Mouse (Mus musculus) cerebellum, adult 2 months (tissue): ENCODE measurements around the gene Olfr389. TPM values are rescaled to one million over a fixed set of nuclear protein-coding genes. Genes with fewer than 3 reads are reported as not detected.

Source experiments
- DNase-seq, 2 experiments: peaks; one replicate each; pipeline ENCODE4 v3.0.0; 2021
- H3K27ac ChIP-seq: fragments of 200-500 bp; 2 replicates; pipeline ENCODE4 v1.5.1; 2012; ENCODE audit warnings: low read length, control low read depth, inconsistent platforms; ENCODE audit not compliant: insufficient read depth
- H3K27me3 ChIP-seq: fragments of 200-500 bp; 2 replicates; pipeline ENCODE4 v1.6.1; 2012; ENCODE audit warnings: inconsistent platforms, mild to moderate bottlenecking, low read length, moderate library complexity; ENCODE audit not compliant: control insufficient read depth, insufficient read depth
- H3K4me1 ChIP-seq: fragments of 200-500 bp; 2 replicates; pipeline ENCODE4 v1.6.1; 2011; ENCODE audit warnings: low read length; ENCODE audit not compliant: control insufficient read depth, insufficient read depth
- H3K4me3 ChIP-seq: fragments of 200-500 bp; replicated peaks from 2 replicates; pipeline ENCODE3; 2011; ENCODE audit warnings: mild to moderate bottlenecking, low read depth, low read length, control low read depth; ENCODE audit not compliant: insufficient read depth
- CTCF ChIP-seq: fragments of 200-500 bp; IDR thresholded peaks from 2 replicates; pipeline ENCODE4 v1.5.1; 2011; ENCODE audit warnings: low read depth, mild to moderate bottlenecking, control low read depth, low read length, moderate library complexity, borderline replicate concordance; ENCODE audit not compliant: insufficient read depth
- POLR2A ChIP-seq: fragments of 200-500 bp; IDR thresholded peaks from 2 replicates; pipeline ENCODE4 v1.6.1; 2011; ENCODE audit warnings: low read length, control low read depth, borderline replicate concordance; ENCODE audit not compliant: insufficient read depth
- WGBS: fragments of 180-500 bp; shearing (Covaris S2); methylation state at CpG from one replicate; pipeline ENCODE4 v1.1.7; 2018; 5-methylcytosine and 5-hydroxymethylcytosine counted together
- polyA plus RNA-seq: library from polyadenylated mRNA; depleted of rRNA; stranded (reverse); fragments of >200 nt; gene quantifications from 2 replicates; pipeline ENCODE4 v1.2.3, GENCODE M21; 2012; rRNA removed

The Olfr389 gene
- not detected in 2 replicates for polyA plus RNA-seq

GRCm38 (mm10) chr11:73780613-73781012 is at the start of gene Olfr389:
Gene Olfr389, minus strand, starts transcription at chr11:73780713.
- Histone ChIP-seq H3K27me3 (no peaks in the 10 kb centered on the region), H3K27ac (no peak within 1 kb of the TSS), H3K4me3 (no peak within 1 kb of the TSS), H3K4me1 (no peaks in the 10 kb centered on the region)
- no peak for TF ChIP-seq POLR2A
- TF ChIP-seq CTCF: no peak
- WGBS: 89% methylated on average over 1 of the region's 1 CpGs
- no peak for DNase-seq

DNA sequence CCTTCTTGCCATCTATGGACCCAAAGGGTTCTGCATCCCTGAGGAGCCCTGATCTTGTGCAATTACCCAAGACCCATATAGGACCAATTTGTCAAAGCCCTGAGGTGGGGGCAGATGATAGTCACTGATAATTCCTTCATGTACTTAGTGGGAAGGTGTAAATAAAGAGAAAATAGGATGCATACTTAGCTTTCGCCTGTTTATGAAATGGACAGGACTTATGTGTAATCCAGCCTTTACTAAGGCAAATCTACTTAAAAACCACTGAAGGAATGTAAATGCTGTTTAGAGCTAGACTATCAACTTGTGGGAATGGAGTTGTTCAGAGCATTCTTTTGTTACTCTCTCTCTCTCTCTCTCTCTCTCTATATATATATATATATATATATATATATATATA is 36.4 kb upstream of the Olfr389 start, which contains the start of gene Olfr392:
Gene Olfr392, minus strand, starts transcription at position 101 of the 400 bp plus-strand sequence.
- 100% methylated on average over 1 of the region's 1 CpGs for WGBS
- H3K27me3 ChIP-seq: no peaks in the 10 kb centered on the region
- TF ChIP-seq POLR2A (no peak), CTCF (no peak)
- no peak within 1 kb of the TSS for H3K27ac ChIP-seq
- H3K4me3 ChIP-seq: no peak within 1 kb of the TSS
- no peaks in the 10 kb centered on the region for H3K4me1 ChIP-seq
- no peak for DNase-seq

GRCm38 (mm10) chr11:73802952-73803351 is 22.4 kb upstream of the Olfr389 start, which contains the start of gene Olfr391-ps:
Gene Olfr391-ps, minus strand, starts transcription at chr11:73803052.
- no peak for TF ChIP-seq CTCF
- no peak for TF ChIP-seq POLR2A
- DNase-seq: no peak
- 6% methylated on average over 1 of the region's 1 CpGs for whole genome bisulfite sequencing
- H3K4me3 ChIP-seq: no peak within 1 kb of the TSS
- H3K4me1 ChIP-seq: no peaks in the 10 kb centered on the region
- no peaks in the 10 kb centered on the region for H3K27me3 ChIP-seq
- H3K27ac ChIP-seq: no peak within 1 kb of the TSS

- H3K27ac ChIP-seq: no peak within 1 kb of the TSS
- 71% methylated on average over 1 of the region's 1 CpGs for WGBS
Observed at GRCm38 (mm10) chr11:73782664-73783063, 2.2 kb upstream of the Olfr389 start, which contains the start of gene Olfr390. Gene Olfr390, plus strand, starts transcription at chr11:73782964.

DNA sequence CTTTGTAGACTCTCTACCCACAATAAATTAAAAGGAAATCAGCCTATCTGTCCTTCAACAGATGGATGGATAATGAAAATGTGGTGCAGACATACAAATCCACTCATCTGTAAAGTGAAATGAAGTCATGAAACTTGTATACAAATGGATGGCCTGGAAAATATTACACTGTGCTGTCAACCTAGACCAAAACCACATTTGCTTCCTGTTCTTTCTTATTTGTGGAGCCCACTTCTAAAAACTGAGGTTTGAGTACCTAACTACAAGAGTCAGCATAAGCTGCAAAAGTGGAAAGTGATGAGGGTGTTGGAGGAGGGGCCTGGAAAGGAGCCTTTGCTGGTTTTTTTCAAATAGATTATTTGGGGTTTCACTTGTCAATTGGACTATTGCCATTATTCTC is 21.4 kb downstream of the Olfr389 start:
- no peak for TF ChIP-seq POLR2A
- TF ChIP-seq CTCF: no peak
- Histone ChIP-seq H3K27ac (no peak overlapping the region), H3K4me1 (no peaks in the 10 kb centered on the region), H3K4me3 (no peak overlapping the region), H3K27me3 (no peaks in the 10 kb centered on the region)
- DNase-seq: no peak

More at GRCm38 (mm10) chr11:73782664-73783063, 2.2 kb upstream of the Olfr389 start, which contains the start of gene Olfr390:
- Histone ChIP-seq H3K4me1 (no peaks in the 10 kb centered on the region), H3K4me3 (no peak within 1 kb of the TSS), H3K27me3 (no peaks in the 10 kb centered on the region)
- DNase-seq: no peak
- TF ChIP-seq CTCF: no peak
- TF ChIP-seq POLR2A: no peak

Other genes starting within 250 kb of the Olfr389 start
- not detected in 2 replicates for gene Olfr385, start 187.7 kb downstream of the Olfr389 start, polyA plus RNA-seq
- not detected in 2 replicates for gene Olfr384, start 182.1 kb downstream of the Olfr389 start, polyA plus RNA-seq
- gene Zfp735, start 91.9 kb downstream of the Olfr389 start, polyA plus RNA-seq: not detected in 2 replicates
- gene Olfr390, start 2.3 kb upstream of the Olfr389 start, polyA plus RNA-seq: not detected in 2 replicates
- gene Olfr391-ps, start 22.3 kb upstream of the Olfr389 start, polyA plus RNA-seq: not detected in 2 replicates
- not detected in 2 replicates for gene Olfr392, start 36.3 kb upstream of the Olfr389 start, polyA plus RNA-seq
- not detected in 2 replicates for gene Olfr393, start 70.7 kb upstream of the Olfr389 start, polyA plus RNA-seq
- not detected in 2 replicates for gene Olfr394, start 110.1 kb upstream of the Olfr389 start, polyA plus RNA-seq
- not detected in 2 replicates for gene Olfr395, start 128.6 kb upstream of the Olfr389 start, polyA plus RNA-seq
- not detected in 2 replicates for gene Olfr23, start 156.0 kb upstream of the Olfr389 start, polyA plus RNA-seq
- not detected in 2 replicates for gene Olfr397, start 180.1 kb upstream of the Olfr389 start, polyA plus RNA-seq
- gene Olfr398, start 209.7 kb upstream of the Olfr389 start, polyA plus RNA-seq: not detected in 2 replicates